Mouse (Mus musculus): Measurements from ENCODE around the gene St3gal2.

DNA sequence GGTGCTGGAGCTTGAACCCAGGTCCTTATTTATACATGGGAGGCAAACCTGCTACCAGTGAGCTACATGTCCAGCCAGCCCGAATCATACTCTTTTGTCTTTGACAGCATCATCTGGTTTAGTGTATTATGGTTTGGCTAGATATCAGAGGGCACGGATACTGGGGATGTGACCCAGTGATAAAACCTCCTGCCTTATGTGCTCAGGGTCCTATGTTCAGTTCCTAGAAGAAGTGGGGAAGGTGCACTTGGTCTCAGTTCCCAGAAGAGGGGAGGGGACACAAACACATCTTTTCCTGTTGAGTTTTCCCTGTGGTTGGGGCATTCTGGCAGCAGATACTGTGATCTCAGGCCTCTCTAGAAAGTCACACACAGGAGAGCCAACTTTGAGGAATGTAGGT, 13.6 kb downstream of the St3gal2 start:
- no peak for TF ChIP-seq CTCF (IDR thresholded peaks at IDR 0.05)
- no peak for TF ChIP-seq POLR2A (IDR thresholded peaks at IDR 0.05; ENCODE audit: insufficient read depth, low read depth, low read length)
